Mouse (Mus musculus) hematopoietic stem cell, adult 5-6 weeks (primary cell): ENCODE data around the gene Pcgf1. TPM values are rescaled to one million over a fixed set of nuclear protein-coding genes. Genes with fewer than 3 reads are reported as not detected.

Experiments used
- ATAC-seq, 2 experiments: fragments of 125-278 bp in 1 of 2; replicated peaks in 1 of 2; 2 replicates each; pipeline ENCODE4 v1.8.0; 2016 to 2017; ENCODE audit warnings: inconsistent platforms in 2 of 2, mild to moderate bottlenecking in 2 of 2, moderate number of reproducible peaks in 2 of 2, low read depth in 1 of 2, moderate TSS enrichment in 1 of 2; ENCODE audit not compliant: low FRiP score in 2 of 2, poor library complexity in 2 of 2, severe bottlenecking in 2 of 2, insufficient read depth in 1 of 2, low TSS enrichment in 1 of 2
- total RNA-seq: library from RNA; stranded (forward); fragments of 172-1452, 232-1000 nt; gene quantifications from 2 replicates; pipeline ENCODE4 v1.2.3, GENCODE M21; 2017

Pcgf1 gene
- 24.2 and 24.6 TPM in 2 replicates for total RNA-seq

GRCm38 (mm10) chr6:83077630-83078323, at the start of gene Pcgf1:
Gene Pcgf1 (plus strand): TSS chr6:83077869.
- peak; percentile 4 to 30; a peak in 3 of 4 replicates for ATAC-seq

DNA sequence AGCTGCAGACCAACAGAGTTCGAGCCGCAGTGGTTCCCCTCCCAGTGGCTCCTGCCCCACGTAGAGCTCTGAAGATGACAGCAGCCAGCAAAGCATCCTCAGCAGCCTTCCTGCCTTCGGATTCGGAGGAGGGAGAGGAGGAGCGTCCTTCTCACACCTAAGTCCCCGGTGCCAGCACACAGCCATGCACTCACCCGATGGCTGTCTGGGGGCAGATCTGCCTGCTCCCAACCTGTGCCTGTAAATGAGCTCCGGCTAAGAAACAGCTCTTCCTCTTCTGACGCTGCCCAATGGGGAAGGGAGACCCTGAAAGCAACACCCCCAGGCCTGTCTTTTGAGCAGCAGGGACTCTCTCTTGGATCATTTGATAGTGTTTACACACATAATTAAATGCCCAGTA, 47.9 kb upstream of the Pcgf1 start:
- ATAC-seq: no peak

GRCm38 (mm10) chr6:83031111-83031510, 46.6 kb upstream of the Pcgf1 start:
- ATAC-seq: no peak

GRCm38 (mm10) chr6:83031921-83032590, 45.6 kb upstream of the Pcgf1 start:
- no peak for ATAC-seq

DNA sequence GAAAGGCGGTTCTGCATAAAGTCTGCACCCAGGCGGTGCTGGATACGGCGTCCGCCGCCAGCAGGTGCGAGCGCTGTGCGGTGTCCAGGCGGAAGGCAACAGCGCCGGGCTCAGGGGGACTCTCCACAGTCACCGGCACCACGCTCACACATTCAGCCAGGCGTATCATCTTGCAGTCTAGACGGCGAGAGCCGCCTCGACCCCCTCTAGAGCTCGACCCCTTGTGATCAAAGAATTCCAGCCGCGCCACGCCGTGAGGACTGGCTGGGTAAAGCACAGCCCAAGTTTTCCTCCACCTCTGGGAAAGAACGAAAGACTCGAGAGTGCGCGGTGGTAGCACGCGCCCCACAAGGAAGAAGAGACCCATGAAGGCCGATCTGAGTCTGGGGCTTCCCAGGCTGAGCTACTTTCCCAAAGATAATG, 44.9 kb upstream of the Pcgf1 start:
- peak; percentile 34 to 61; a peak in 3 of 4 replicates for ATAC-seq

DNA sequence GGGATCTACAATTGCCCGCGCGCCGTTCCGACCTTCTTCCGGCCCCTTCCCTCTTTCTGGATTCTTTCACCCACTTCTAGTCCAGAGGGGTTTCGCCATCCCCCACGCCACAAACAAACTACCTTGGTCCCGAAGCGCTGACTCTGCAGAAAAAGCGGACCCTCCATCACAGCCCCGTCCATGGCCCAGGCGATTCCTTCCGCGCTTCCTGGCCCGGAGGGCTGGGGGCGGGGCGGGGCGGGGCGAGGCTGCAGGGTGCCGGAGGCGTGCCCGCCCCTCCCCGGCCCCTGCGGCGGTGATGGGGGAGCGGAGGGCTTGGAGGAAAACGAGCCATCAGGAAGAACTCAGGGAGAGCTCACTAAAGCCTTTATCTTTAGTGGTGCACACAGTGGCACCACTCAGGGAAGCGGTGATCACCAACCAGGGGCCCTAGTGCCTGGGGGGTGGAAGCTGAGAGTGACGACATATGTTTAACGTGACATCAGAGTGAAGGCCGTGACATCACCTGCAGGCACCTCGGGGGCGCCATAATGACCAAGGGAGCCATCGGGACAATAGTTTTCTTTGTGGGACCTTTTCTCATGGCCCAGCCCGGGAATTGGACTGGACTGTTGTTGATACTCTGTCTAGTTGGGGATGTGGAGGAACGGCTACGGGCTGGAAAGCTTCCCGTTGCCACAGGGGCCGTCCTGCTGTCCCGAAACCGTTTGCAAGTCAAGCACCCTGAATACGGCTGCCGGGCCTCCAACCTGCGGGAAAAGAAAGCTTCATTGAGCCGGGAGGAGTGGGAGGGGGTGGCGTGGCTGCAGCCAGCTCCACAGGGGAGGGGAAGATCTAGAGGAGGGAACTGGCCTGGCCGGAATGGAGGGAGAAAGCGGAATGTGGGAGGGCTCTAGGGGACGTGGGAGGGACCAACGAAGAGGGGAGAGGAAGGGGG, 44.2 kb upstream of the Pcgf1 start, which contains the start of the genes Dok1 and Loxl3:
Gene Dok1 (minus strand): TSS at position 223 of the 937 bp plus-strand sequence.
Gene Loxl3 (plus strand): TSS at position 925 of the 937 bp plus-strand sequence.
- ATAC-seq: peak; percentile 68 to 72

GRCm38 (mm10) chr6:83034463-83035055, 43.1 kb upstream of the Pcgf1 start:
- ATAC-seq: no peak

DNA sequence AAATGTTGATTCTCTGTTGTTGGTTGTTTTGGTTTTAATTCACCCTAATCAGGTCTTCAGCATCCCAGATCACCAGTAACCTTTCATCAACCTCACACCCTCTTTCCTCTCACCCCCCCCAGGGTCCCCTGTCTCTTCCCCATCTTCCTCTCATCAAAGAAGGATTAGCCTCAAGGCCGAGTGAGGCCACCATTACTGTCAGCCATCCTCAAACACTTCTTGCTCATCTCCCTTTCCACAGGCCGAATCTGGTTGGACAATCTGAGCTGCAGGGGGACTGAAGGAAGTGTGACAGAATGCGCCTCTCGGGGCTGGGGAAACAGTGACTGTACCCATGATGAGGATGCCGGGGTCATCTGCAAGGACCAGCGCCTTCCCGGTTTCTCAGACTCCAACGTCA, 40.5 kb upstream of the Pcgf1 start:
- no peak for ATAC-seq

GRCm38 (mm10) chr6:83038496-83039012, 39.1 kb upstream of the Pcgf1 start:
- ATAC-seq: peak; percentile 50 to 75

GRCm38 (mm10) chr6:83040601-83041000, 37.1 kb upstream of the Pcgf1 start:
- no peak for ATAC-seq

DNA sequence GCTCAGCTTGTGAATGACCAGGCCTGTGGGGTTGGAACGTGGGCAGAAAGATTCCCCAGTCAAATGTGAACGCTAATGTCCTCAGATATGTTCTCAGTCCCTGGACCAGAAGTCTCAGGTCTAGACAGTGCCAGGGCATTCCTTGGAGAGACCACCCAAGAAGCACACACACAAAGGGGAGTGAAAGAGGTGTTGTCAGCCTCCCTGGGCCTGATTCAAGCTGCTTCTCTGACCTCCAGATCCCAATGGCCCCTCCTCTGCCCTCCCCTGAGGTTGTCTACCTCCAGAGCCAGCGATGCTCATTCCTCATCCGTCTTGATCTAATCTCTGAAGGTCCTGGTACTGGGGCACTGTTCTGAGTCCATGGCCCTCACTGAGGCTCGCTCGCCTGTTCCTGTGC, 34.1 kb upstream of the Pcgf1 start:
- ATAC-seq: no peak

- ATAC-seq: no peak
Measured at GRCm38 (mm10) chr6:83043993-83044392, 33.7 kb upstream of the Pcgf1 start.

DNA sequence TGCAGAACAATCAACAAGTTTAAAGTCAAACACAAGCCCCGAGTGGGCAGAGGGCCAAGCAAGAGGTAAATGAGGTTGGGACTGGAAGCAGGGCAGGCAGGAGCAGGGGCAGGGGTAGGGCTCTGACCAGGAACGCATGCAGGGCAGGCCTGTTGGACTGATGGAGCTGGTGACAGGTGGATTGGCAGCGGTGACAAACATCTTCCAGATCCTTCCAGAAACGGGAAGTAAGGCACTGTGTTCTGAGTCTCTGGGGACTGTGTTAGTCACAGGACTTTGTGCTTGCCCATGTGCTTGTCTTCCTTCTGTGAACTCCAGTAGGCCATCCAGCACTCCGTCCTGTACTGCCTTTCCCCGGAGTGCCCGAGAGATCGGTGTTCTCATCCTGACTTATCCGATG, 32.9 kb upstream of the Pcgf1 start:
- peak; percentile 68 to 70 for ATAC-seq

- ATAC-seq: no peak
Measured at GRCm38 (mm10) chr6:83049367-83049766, 28.3 kb upstream of the Pcgf1 start.

DNA sequence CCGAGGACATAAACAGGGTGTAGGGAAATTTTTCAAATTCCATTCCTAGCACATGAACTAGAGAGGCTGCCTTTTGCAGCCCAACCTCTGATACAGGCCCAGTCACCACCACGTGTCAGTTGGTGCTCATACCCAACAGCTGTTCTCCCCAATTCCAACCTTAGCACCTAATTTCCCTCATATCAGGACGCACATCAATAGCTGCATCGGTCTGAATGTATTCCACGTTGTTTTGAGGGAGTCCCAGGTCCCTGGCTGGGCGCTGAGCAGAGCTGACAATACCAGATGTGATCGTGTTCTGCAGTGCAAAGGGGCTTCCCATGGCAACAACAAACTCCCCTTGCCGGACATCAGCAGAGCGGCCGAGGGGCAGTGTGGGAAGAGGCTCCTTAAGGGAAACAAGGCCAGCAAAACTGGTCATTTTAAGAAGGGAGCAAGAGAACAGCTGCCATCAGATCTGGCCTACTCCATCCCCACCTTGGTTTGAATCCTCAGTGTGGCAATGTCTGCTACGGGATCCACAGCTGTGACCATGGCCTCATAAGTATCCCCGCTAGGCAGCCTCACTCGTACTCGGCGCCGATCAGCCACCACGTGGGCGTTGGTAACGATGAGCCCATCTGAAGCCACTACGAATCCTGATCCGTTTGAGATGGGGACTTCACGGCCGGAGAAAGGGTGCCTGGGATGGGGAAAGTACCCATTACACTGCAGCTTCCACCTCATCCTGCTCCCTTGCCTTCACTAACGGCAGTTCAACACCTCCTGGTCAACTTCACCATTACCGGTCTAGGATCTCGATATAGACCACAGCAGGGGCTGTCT, 24.3 kb upstream of the Pcgf1 start:
- ATAC-seq: peak; percentile 17 to 30; a peak in 2 of 4 replicates

DNA sequence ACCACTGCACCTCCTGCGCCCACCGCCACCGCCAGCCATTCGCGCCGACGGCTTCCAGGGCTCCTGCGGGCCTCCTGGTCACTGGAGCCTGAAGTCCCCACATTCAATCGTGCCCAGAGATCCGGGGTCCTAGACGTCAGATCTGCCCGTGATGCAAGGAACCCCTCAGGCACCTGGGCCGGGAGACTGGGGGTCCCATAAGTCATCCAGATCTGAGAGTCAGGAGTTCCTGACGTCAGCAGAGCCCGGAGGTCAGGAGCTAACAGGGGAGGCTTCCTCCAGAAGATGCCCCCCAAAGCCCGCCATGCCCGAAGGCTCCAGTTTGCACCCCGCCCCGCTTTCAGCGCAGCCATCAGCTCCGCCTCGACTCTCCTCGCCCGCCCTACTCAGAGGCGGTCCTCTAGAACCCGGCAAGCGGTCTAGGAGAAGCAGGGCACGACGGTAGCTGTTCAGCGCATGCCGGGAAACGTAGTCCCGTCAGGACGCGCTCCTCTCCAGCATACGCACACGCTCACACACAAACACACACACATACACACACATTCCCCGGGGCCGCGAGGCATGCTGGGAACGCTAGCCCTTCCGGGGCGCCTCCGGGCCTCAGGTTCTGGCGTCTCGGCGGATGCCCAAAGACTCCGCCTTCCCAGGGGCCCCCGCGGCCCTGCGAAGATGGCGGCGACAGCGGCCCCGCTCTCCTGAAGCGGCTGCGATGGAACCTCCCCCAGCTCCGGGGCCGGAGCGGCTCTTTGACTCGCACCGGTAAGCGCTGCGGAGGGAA, 23.4 kb upstream of the Pcgf1 start, which contains the start of gene Aup1:
Gene Aup1 (plus strand): TSS at position 448 of the 778 bp plus-strand sequence.
- peak; percentile 86 to 91 for ATAC-seq
